Mouse (Mus musculus) ZHBTc4 (cell line): ENCODE measurements around the gene Kif1a.

Experiments
- DNase-seq: peaks from one replicate; pipeline ENCODE4 v3.0.0-alpha.2; 2011; ENCODE audit warnings: low read depth, low spot score

Kif1a gene

GRCm38 (mm10) chr1:93098956-93099355 lies 2.8 kb downstream of the Kif1a start:
- no peak for DNase-seq

GRCm38 (mm10) chr1:93092582-93092981 lies 9.2 kb downstream of the Kif1a start:
- no peak for DNase-seq

GRCm38 (mm10) chr1:93085136-93085535 lies 16.6 kb downstream of the Kif1a start:
- DNase-seq, result no peak

- DNase-seq, result no peak
Observed at GRCm38 (mm10) chr1:93083420-93084285, 18.1 kb downstream of the Kif1a start.

- no peak for DNase-seq
Observed at GRCm38 (mm10) chr1:93082121-93082520, 19.6 kb downstream of the Kif1a start.

GRCm38 (mm10) chr1:93080930-93081589 lies 20.7 kb downstream of the Kif1a start:
- DNase-seq, result peak; percentile 79

GRCm38 (mm10) chr1:93079602-93080001 lies 22.1 kb downstream of the Kif1a start:
- no peak for DNase-seq

GRCm38 (mm10) chr1:93072279-93072865 lies 29.4 kb downstream of the Kif1a start:
- no peak for DNase-seq

- DNase-seq, result no peak
Observed at GRCm38 (mm10) chr1:93071487-93071971, 30.2 kb downstream of the Kif1a start.

GRCm38 (mm10) chr1:93070881-93071280 lies 30.9 kb downstream of the Kif1a start:
- no peak for DNase-seq

GRCm38 (mm10) chr1:93068553-93068952 lies 33.2 kb downstream of the Kif1a start:
- no peak for DNase-seq

GRCm38 (mm10) chr1:93065654-93066053 lies 36.1 kb downstream of the Kif1a start:
- DNase-seq, result no peak

- no peak for DNase-seq
Observed at GRCm38 (mm10) chr1:93063694-93064093, 38.1 kb downstream of the Kif1a start.

GRCm38 (mm10) chr1:93051124-93051833 lies 50.5 kb downstream of the Kif1a start:
- DNase-seq, result no peak

GRCm38 (mm10) chr1:93050071-93050470 lies 51.7 kb downstream of the Kif1a start:
- DNase-seq, result no peak

GRCm38 (mm10) chr1:93046153-93046789 lies 55.5 kb downstream of the Kif1a start:
- DNase-seq, result no peak

- DNase-seq, result no peak
Observed at GRCm38 (mm10) chr1:93035981-93036380, 65.8 kb downstream of the Kif1a start.

- DNase-seq, result no peak
Observed at GRCm38 (mm10) chr1:93033989-93034388, 67.8 kb downstream of the Kif1a start.

- no peak for DNase-seq
Observed at GRCm38 (mm10) chr1:93031199-93031598, 70.6 kb downstream of the Kif1a start.

- no peak for DNase-seq
Observed at GRCm38 (mm10) chr1:93030060-93030459, 71.7 kb downstream of the Kif1a start.

- no peak for DNase-seq
Observed at GRCm38 (mm10) chr1:93029387-93029786, 72.4 kb downstream of the Kif1a start.
